Mouse (Mus musculus) lung, postnatal 0 days (tissue): ENCODE measurements around the gene Tmem213. TPM values are rescaled to one million over a fixed set of nuclear protein-coding genes. Genes with fewer than 3 reads are reported as not detected.
A peak's percentile ranks its signal among the peaks of the same experiment; 100 is the strongest.

Source experiments
- ATAC-seq: fragments of 200-750 bp; cut with Nextera tagmentation; 2 replicates; pipeline ENCODE4 v1.8.0; 2017; ENCODE audit warnings: moderate library complexity
- DNase-seq: peaks from one replicate; pipeline ENCODE4 v3.0.0-alpha.2; 2016; ENCODE audit warnings: low spot score
- H3K27ac ChIP-seq: fragments of 300-500 bp; sonication (generic); 2 replicates; pipeline ENCODE4 v1.5.1; 2014; ENCODE audit warnings: antibody characterized with exemption, mild to moderate bottlenecking, low read length, mixed read lengths
- H3K27me3 ChIP-seq: fragments of 300-500 bp; sonication (generic); replicated peaks from 2 replicates; pipeline ENCODE4 v1.6.1; 2014; ENCODE audit warnings: low read length, mixed read lengths; ENCODE audit not compliant: insufficient read depth
- H3K36me3 ChIP-seq: fragments of 300-500 bp; sonication (generic); 2 replicates; pipeline ENCODE4 v1.6.1; 2014; ENCODE audit warnings: low read length, mixed read lengths; ENCODE audit not compliant: insufficient read depth
- H3K4me1 ChIP-seq: fragments of 300-500 bp; sonication (generic); 2 replicates; pipeline ENCODE4 v1.6.1; 2014; ENCODE audit warnings: antibody characterized with exemption, low read depth, low read length, mixed read lengths; ENCODE audit not compliant: insufficient read depth
- H3K4me2 ChIP-seq: fragments of 300-500 bp; sonication (generic); replicated peaks from 2 replicates; pipeline ENCODE4 v1.6.1; 2014; ENCODE audit warnings: low read depth, mild to moderate bottlenecking, low read length, moderate library complexity, mixed read lengths
- H3K4me3 ChIP-seq: fragments of 300-500 bp; sonication (generic); 2 replicates; pipeline ENCODE4 v1.5.1; 2014; ENCODE audit warnings: low read depth, low read length
- H3K9ac ChIP-seq: fragments of 300-500 bp; sonication (generic); replicated peaks from 2 replicates; pipeline ENCODE4 v1.6.1; 2014; ENCODE audit warnings: low read depth, mild to moderate bottlenecking
- H3K9me3 ChIP-seq: fragments of 300-500 bp; sonication (generic); 2 replicates; pipeline ENCODE4 v1.6.1; 2016; ENCODE audit warnings: low read length, mixed read lengths
- CTCF ChIP-seq: IDR thresholded peaks from 2 replicates; pipeline ENCODE4 v1.5.1; 2016; ENCODE audit warnings: antibody characterized with exemption, mild to moderate bottlenecking
- EP300 ChIP-seq: IDR thresholded peaks from 2 replicates; pipeline ENCODE4 v1.6.1; 2016; ENCODE audit warnings: antibody characterized with exemption, mild to moderate bottlenecking, control low read depth
- WGBS: fragments of 180-500 bp; shearing (Covaris S2); extraction: QIAGEN DNeasy Blood & Tissue Kit; methylation state at CpG from one replicate; pipeline ENCODE4 v1.1.7; 2014; 5-methylcytosine and 5-hydroxymethylcytosine counted together
- polyA plus RNA-seq: library from polyadenylated mRNA; unstranded; fragments of >200 nt; fragmentation: Nextera tagmentation; extraction: Ambion mirVana; gene quantifications from 2 replicates; pipeline ENCODE4 v1.2.1, GENCODE M21; 2015

The Tmem213 gene
- polyA plus RNA-seq: 66.6 and 99.1 TPM in 2 replicates

DNA sequence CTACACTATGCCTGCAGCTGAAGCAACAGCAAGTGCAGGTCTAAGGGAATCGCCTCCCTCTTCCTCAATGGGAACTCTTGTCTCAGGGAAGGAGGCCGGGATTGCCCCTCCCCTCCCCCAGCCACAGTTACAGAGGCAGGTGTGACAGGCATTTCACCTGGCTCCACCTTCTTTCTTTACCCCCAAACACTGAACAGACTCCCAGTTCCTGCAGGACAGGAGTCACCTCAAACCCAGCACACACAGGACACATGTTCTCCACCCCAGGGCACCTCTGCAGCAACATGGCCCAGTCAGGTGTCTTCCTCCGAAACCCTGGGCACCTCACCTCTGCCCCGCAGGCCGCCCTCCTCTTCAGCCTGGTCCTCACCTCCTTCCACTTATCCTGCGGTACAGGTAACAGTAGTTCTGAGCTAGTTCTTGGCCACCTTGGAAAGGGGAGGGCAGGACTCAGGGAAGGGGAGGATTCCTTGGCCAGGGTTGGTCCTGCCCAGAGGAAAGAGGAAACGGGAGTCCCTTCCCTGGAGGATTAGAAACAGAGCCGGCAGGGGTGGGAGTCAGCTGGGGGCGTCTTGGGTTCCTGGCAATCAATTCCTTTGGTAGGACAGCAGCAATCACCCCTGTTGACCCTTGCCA lies at the start of gene Tmem213:
Gene Tmem213 (plus strand): TSS at position 96 of the 636 bp plus-strand sequence.
- peak; percentile 71 for ATAC-seq
- no peaks in the 10 kb centered on the region for H3K27me3 ChIP-seq
- peak within 1 kb of the TSS; percentile 31 for H3K4me3 ChIP-seq
- peak within 1 kb of the TSS; percentile 86 for H3K27ac ChIP-seq
- TF ChIP-seq EP300 (no peak), CTCF (no peak)
- H3K36me3 ChIP-seq: no peaks in the 10 kb centered on the region
- H3K9me3 ChIP-seq: no peaks in the 10 kb centered on the region
- peak; percentile 68 for DNase-seq
- peak within 1 kb of the TSS; percentile 30 for H3K9ac ChIP-seq
- WGBS: 20% methylated on average over 9 of the region's 9 CpGs
- peak within 1 kb of the TSS; percentile 51 for H3K4me2 ChIP-seq
- H3K4me1 ChIP-seq: no peaks in the 10 kb centered on the region

DNA sequence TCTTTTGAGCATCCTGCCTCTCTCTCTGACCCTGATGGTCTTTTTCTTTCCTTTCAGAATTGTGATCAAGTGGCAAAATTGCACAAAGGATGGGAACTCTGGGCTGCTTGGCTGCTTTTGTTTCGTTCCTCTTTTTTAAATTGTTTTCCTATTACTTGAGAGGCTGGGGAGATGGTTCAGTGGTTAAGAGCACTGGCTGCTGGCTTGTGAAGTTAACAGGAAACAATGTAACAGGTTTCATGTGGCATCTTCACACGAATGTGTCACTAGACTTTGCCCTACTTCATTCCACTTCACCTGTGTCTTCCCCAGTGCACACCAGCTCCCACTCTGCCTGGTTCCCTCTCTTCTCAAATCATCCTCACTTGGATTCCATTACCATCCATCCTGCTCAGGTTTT lies 44.4 kb upstream of the Tmem213 start:
- Histone ChIP-seq H3K27ac (no peak overlapping the region), H3K36me3 (no peaks in the 10 kb centered on the region), H3K4me1 (no peaks in the 10 kb centered on the region), H3K4me3 (no peak overlapping the region), H3K4me2 (no peak overlapping the region), H3K9ac (no peak overlapping the region), H3K9me3 (no peaks in the 10 kb centered on the region), H3K27me3 (no peaks in the 10 kb centered on the region)
- TF ChIP-seq CTCF (no peak), EP300 (no peak)
- ATAC-seq: no peak
- DNase-seq: no peak
- WGBS: 66% methylated on average over 2 of the region's 2 CpGs

DNA sequence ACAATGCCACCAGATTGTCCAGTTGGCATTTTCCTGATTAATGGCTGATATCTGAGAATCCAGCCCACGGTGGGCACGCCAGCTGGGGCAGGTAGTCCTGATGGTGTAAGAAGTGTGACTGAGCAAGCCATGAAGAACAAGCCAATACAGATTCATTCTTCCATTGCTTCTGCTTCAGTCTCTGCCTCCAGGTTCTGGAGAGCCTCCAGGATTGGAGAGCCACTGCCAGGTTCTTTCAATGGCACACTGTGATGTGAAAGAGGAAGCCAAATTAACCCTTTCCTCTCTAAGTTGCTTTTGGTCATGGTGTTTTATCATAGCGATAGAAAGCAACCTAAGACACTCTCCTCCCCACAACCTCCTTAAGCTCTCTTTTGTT lies 43.9 kb upstream of the Tmem213 start:
- 68% methylated on average over 3 of the region's 3 CpGs for WGBS

DNA sequence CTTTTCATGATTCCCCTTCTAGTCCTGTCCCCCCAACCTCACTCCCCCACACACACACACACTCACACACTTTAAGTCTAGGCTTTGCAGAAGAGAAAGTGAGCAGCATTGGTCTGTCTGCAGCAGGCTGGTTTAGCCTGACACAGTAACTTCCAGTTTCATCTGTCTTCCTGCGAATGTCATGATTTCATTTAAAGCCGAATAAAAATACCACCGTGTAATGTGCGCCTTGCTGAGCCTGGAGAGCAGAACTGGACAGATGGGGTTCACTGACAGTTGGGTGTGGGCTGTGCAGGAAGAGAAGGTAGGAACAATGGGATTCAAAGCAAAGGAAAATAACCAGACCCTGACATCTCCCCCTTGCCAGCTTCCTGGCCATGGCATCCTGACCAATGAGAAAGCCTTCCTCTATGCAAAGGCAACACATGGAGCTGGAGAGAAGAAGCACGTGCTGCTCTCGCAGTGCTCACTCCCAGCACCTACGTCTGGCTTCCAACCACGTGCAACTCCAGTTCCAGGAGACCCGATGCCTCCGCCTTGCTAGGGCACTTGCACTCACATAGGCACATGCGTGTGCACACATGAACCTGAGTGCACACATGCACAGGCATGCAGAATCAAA lies 43.4 kb upstream of the Tmem213 start:
- no peak for TF ChIP-seq CTCF
- no peak for TF ChIP-seq EP300
- Histone ChIP-seq H3K27ac (no peak overlapping the region), H3K9me3 (no peaks in the 10 kb centered on the region), H3K4me2 (peak overlapping the region; percentile 14; the same call in 1 of the 2 replicates), H3K9ac (no peak overlapping the region), H3K27me3 (no peaks in the 10 kb centered on the region), H3K36me3 (no peaks in the 10 kb centered on the region), H3K4me1 (no peaks in the 10 kb centered on the region), H3K4me3 (no peak overlapping the region)
- DNase-seq (no peak), ATAC-seq (peak; percentile 28)
- WGBS: 56% methylated on average over 11 of the region's 11 CpGs

More for the DNA sequence above, 43.9 kb upstream of the Tmem213 start:
- no peaks in the 10 kb centered on the region for H3K36me3 ChIP-seq
- TF ChIP-seq EP300 (no peak), CTCF (no peak)
- DNase-seq (no peak), ATAC-seq (no peak)
- H3K27me3 ChIP-seq: no peaks in the 10 kb centered on the region
- H3K4me1 ChIP-seq: no peaks in the 10 kb centered on the region
- no peak overlapping the region for H3K4me3 ChIP-seq
- no peak overlapping the region for H3K4me2 ChIP-seq
- no peak overlapping the region for H3K27ac ChIP-seq
- no peak overlapping the region for H3K9ac ChIP-seq
- H3K9me3 ChIP-seq: no peaks in the 10 kb centered on the region

DNA sequence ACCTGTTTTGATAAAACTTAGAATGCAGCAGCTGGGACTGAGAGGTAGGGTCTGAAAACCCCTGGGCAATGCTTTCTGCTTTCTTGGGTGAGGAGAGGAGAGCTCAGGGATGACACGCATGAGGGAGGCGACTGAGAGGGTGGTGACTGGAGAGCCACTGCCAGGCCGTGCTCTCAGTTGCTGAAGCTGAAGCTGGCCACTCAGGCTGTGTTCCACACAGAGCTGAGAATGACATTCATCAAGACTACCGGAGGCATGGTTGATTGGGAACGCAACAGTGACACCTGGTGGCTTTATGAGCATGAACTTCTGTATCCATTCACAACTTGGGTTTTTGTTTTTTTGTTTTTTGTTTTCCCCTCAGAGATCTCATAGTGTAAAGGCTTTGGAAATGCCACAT lies 42.8 kb upstream of the Tmem213 start:
- Histone ChIP-seq H3K4me2 (no peak overlapping the region), H3K9ac (no peak overlapping the region), H3K36me3 (no peaks in the 10 kb centered on the region), H3K4me1 (no peaks in the 10 kb centered on the region), H3K27me3 (no peaks in the 10 kb centered on the region), H3K4me3 (no peak overlapping the region), H3K9me3 (no peaks in the 10 kb centered on the region), H3K27ac (no peak overlapping the region)
- TF ChIP-seq CTCF (peak; percentile 86), EP300 (no peak)
- DNase-seq: peak; percentile 85
- ATAC-seq: peak; percentile 75
- WGBS: 0% methylated on average over 5 of the region's 5 CpGs

DNA sequence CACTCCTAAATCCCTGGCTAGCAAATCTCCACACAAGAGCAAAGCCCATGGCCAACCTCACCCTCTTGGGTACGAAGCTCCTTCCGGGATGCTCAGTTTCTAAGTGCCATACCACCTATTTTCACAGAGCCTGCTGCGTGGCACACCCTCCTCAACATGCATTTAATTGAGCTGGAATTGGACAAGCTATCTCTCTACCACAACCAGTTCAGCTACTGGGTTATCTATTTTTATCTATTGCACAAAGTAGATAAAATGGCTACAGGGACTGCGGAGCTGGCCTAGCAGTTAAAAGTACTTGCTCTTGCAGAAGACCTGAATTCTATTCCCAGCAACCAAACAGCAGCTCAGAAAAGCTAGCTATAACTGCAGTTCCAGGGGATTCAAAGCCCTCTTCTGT lies 37.8 kb upstream of the Tmem213 start:
- no peak overlapping the region for H3K4me3 ChIP-seq
- TF ChIP-seq EP300 (no peak), CTCF (no peak)
- H3K27ac ChIP-seq: no peak overlapping the region
- no peak overlapping the region for H3K4me2 ChIP-seq
- DNase-seq: no peak
- 0 out of 2 replicates have a peak, but pooled peaks cover 3% of the 10 kb centered on the region for H3K36me3 ChIP-seq
- H3K27me3 ChIP-seq: no peaks in the 10 kb centered on the region
- H3K9ac ChIP-seq: no peak overlapping the region
- H3K4me1 ChIP-seq: no peaks in the 10 kb centered on the region
- ATAC-seq: no peak
- WGBS: 95% methylated on average over 4 of the region's 4 CpGs
- no peaks in the 10 kb centered on the region for H3K9me3 ChIP-seq
